Mouse (Mus musculus): ENCODE measurements around the gene Gm10188.

Gene Gm10188

DNA sequence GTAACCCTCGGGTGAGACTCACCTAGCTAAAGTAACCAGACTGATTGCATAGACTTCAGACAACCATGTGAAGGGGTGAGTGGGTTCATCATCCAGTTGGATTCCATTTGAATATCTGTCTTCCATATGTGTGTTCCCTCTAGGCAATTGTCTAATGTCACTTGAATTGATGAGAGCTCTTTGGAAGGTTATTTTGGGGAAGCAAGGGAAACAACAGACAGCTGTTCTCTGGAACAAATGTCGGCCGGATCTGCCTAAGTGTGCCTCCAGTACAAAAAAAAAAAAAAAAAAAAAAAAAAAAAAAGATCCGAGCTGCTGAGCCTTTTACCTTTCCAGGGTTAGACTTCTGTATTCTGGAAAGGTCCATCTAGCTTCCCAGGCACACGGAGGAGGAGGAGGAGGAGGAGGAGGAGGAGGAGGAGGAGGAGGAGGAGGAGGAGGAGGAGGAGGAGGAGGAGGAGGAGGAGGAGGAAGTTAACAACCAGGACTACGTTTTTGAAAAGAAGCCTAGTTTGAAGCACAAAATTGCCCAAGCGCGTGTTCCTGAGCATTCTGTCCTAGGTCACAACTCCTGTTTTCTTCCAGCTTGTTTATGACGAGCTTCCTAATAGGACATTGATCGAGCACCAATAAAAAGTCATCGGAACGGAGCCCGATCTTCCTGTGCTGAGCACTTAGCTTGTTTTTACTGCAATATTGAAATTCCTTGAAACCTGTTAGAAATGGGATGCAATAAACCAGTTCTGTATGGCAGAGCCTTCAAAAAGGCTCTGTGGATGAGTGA, 3.1 kb downstream of the Gm10188 start:
- no peak for ATAC-seq (ENCODE audit: low TSS enrichment)

DNA sequence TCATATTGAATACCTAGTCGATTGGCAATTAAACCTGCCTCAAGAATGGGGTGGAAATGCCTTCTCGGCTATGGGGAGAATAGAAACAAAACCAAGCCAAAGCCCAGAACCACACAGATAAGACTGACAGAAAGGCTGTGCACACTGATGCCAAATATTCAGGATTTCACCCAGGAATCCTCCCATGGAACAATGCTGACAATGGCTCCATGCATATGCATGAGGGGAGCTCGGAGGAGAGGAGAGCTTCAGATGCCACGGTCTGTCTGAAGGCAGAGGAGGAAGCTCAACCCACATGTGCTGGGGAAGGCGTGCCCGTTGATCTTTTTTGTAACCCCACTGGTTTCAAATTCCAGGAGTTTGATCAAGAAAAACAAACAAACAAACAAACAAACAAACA, 7.4 kb downstream of the Gm10188 start:
- peak; percentile 89 for ATAC-seq (ENCODE audit: low TSS enrichment)

DNA sequence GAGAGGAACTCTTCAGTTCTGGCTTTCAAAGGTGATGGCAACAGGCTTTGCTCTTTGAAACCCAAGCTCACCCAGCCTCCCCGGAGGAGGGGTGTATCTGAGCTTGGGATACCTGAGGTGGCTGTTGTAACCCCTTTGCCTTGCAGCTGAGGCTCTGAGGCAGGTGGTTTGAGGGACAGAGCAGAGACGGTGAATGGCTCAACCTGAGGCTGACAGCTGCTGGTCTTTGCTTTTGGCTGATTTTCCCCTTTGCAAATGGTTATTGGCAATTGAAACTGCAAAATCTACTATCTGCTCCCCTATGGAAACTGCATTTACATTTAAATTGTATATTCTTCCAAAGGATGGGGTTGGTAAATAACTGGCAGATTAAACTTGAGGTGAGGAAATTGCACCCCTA, 7.9 kb downstream of the Gm10188 start:
- ATAC-seq (ENCODE audit: low TSS enrichment), result no peak

DNA sequence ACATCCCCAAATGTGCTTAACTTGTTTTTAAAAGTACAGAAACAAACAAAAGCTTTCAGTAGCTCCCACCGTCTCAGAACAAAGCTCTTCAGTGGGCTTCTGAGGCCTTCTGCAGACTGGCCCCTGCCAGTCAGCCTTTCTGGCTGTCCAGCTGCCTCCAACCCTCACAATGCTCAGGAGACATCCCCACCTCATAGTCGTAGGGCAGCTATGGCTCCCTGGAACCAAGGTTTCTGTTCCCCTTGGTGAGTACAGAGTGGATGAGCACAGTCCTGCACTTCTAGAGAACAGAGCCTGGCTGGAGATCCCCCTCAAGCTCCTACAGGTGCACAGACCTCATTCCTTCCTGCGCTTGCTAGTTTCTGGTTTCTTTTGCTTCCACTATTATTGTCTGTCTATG, 13.3 kb downstream of the Gm10188 start:
- no peak for ATAC-seq (ENCODE audit: low TSS enrichment)

DNA sequence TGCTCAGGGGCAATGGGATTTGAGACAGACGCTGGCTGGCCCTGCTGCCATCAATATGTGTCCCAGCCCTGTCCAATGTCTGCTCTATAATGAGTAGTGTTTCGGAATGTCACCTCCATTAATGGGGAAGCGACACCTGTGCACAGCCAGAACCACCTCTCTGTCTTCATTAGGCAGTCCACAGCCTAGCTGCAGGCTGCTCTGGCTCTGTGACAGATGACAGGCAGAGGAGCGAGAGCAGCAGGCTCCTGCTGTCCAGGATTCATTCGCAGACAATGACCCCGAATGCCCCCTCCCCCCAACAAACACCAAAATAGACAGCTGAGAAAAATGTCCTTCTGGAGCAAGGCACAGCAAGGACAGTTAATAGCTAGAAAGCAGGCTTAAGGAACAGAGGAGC, 16.5 kb downstream of the Gm10188 start:
- ATAC-seq (ENCODE audit: low TSS enrichment), result no peak

DNA sequence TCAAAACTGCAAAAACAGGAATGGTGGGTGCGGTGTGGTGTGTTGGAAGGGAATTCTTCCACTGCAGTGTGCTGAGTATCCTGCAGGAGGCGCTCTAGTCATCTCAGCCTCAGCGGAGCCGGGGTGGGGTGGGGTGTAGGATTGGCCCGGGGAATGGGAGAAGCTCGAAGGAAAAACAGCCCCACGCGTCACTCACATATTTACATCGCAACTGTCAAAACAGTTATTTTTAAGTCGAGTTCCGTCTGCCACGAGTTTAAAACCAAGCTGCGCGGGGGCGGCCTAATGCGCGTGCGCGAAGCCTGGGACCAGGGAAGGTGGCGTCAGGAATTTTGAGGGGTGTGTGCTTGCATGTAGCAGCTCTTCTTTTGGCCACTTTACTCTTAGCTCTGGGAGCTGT, 17.3 kb downstream of the Gm10188 start:
- peak; percentile 73 for ATAC-seq (ENCODE audit: low TSS enrichment)

DNA sequence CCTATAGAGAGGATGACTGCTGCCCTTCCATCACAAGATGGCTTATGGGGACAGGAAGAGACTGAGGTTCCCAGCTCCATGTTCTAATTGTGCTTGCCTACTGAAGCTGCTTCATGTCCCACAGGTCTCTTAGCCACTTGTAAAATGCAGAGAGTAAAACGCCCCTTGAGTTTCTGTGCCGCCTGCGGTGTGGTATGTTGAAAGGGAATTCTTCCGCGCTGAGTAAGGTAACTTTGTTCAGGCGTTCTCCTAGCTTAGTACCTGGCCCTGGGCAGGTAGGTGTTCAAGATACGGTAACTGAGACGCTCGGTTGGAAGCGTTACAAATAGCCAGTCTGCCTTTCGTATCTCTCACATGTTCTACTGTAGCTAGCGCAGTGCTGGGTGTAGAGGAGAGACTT, 17.9 kb downstream of the Gm10188 start:
- ATAC-seq (ENCODE audit: low TSS enrichment), result no peak; the same call in 1 of the 2 replicates

DNA sequence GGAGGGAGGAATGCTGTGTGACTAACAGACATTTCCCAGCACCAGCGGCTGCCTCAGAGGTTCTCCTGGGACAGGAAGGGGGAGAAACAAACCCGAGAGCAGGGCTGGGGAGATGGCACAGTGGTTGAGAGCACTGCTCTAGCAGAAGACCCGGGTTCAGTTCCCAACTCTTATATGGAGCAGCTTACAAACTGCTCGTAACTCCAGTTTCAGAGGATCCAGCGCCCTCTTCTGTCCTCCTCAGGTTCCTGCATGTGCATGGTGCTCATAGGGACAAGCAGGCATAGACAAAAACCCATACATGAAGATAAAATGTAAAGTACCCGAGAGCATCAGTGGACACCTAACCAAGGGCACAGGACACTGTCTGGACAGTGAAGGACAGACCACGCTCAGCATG, 18.6 kb downstream of the Gm10188 start:
- no peak for ATAC-seq (ENCODE audit: low TSS enrichment)

DNA sequence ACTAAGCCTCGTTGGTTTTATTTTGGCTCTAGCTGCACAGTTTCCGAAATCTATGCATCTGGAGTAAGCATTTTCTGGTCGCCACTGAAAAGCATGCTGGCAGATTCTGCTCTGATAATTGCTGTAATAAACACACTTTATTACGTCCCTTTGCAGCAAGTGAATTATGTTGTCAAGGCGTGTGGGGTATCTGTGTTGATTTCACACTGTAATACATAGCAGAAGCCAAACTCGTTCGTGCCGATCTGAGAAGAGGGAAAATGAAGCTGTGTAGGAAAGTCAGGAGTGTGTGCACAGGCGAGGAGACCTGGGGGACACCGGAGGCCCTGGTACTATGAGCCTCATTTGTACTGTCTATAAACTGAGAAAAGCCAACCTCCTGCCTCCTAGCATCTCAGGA, 20.2 kb downstream of the Gm10188 start:
- no peak for ATAC-seq (ENCODE audit: low TSS enrichment)

DNA sequence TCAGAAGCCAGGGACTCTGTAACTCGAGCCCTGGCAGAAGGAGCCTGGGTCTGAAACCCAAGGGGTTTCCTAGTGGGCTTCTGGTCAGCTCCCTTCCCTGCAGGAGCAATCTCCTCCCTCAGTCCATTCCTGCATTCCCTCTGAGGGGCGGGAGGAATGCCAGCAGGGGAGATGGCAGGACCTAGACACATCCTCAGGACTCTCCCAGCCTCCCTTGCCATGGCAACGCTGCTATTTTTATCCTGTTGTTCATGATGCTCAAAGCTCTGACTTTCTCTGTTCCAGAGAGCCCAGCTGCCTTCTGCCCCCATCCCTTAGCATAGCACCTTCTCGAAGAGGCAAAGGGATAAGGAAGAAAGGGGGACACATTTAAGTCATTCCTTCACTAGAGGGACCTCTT, 21.4 kb downstream of the Gm10188 start:
- ATAC-seq (ENCODE audit: low TSS enrichment), result peak; percentile 64

DNA sequence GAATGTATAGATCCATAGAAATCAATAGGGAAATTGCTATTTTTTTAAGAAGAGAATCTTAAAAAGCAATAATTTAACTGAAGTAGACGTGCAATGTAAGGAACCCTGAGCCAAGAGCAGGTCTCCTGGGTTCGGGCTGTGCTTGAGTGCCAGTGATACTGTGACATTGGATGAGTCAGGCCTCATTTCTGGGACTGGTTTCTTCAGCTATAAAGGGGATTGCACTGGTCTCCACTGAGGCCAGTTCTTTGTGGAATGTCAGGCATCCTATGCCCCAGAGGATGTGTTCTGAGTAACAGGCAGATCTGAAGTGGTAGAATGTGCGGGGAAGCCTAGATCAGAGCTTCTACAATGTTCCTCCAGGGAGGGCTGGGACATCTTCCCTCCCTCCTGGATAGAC, 22.7 kb downstream of the Gm10188 start:
- ATAC-seq (ENCODE audit: low TSS enrichment), result no peak

DNA sequence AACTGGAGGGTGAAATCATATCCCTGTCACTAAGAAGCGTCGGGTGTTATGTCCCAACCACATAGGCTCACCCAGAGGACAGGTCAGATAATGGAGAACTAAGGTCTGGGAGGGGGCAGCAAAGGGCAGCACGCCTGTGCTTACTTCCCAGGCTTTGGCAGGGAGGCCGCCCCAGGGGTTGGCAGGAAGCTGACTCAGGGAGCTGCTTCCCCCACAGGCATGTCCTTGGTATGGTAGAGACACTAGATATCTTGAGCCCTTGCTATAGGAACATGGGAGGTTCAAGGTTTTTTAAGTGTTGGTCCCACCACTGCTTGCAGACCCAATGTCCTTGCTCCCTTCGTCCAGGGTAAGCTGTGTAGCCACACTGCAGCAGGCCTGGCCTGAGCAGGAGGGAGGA, 23.6 kb downstream of the Gm10188 start:
- ATAC-seq (ENCODE audit: low TSS enrichment), result no peak

DNA sequence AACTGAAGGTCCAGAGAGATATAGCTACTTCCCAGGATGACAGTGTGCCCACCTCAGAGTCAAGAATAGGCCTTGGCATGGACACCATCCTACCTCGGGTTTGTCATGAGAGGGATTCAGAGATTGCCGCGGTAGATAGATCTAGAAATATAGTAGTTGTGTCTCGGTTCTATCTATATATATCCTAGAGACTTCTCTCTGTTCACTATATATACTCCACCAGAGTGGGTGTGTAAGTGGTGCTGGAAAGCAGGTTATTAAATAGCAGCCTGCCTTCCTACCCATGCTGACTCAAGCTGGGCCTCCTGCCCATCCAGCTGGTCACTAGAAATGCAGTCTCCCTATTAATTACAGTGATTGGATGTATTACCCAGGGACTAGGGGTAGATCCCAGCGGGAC, 26.8 kb downstream of the Gm10188 start:
- ATAC-seq (ENCODE audit: low TSS enrichment), result peak; percentile 57

DNA sequence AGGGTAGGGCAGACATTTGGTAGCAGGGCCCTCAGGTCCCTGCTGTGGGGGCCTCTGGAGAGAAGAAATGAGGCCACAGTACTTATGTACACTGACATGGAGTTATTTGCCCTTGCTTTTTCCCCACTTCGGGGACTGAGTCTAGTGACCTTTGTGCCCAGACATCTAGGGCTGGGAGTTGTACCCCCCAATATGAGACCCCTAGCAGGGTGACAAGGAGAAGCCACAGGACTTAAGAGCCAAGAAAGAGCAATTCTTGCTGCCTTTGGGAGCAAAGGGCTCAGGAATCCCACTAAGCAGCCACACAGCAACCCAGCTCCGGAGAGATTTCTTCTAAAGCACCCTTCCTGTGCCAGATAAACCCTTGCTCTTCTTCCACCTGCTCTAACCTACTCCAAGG, 27.6 kb downstream of the Gm10188 start:
- no peak for ATAC-seq (ENCODE audit: low TSS enrichment)

DNA sequence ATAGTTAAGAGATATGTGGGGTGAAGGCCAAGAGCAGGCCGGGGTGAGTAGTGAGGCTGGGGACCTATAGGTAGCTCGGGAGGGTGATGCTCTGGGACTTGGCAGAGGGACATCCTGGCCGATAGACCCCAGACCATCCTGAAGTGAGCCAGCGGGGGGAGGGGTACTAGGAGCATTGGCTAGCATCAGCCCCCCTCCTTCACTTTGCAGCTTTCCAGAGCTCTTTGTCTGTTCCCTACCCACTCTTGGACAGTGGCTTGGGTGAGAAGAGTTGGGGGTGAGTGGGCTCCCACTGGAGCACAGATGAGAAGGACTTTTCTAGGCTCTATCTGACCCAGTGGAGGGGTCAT, 28.1 kb downstream of the Gm10188 start:
- ATAC-seq (ENCODE audit: low TSS enrichment), result no peak

DNA sequence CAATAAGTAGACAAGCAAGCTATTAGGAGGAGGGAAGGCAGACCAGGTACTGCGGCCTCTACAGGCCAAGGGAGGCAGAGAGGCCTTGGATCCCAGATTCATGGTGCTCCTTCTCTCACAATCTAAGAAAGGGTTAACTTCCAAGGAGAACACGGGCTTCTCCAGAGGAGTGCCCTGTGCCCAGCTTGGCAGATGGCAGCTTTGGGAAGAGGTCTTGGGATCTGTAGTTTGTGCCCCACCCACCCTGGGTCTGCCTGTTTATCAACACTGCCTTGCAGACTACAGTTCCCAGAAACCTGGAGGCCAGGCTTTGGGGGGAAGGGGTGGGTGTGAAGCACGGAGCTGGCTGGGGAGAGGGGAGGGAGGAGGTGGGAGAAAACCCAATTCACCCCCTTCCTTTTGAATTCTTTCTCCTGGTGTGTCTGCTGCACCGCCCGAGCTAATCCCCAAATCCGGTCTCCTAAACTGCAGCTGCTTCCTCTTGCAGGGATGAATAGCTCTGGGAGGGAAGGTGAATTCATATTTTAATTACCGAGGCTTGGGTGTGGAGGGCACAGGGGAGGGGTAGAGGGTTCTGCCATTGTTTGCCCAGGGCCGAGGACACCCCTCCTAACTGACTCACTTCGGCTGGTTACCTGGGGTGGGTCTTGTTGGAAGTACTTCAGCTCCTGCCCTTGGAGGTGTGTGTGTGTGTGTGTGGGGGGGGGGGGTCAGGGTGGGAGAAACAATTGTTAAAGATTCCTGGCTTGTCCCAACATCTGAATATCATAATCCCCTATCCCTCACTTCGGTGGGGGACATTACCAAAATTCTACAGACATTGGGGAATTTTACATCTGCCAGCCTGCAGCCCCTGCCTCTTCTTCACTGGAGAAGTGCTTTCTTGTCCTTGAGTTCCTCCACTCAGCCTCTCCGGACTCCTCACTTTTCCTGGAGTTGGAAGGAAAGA, 28.7 kb downstream of the Gm10188 start:
- peak; percentile 64 for ATAC-seq (ENCODE audit: low TSS enrichment)

DNA sequence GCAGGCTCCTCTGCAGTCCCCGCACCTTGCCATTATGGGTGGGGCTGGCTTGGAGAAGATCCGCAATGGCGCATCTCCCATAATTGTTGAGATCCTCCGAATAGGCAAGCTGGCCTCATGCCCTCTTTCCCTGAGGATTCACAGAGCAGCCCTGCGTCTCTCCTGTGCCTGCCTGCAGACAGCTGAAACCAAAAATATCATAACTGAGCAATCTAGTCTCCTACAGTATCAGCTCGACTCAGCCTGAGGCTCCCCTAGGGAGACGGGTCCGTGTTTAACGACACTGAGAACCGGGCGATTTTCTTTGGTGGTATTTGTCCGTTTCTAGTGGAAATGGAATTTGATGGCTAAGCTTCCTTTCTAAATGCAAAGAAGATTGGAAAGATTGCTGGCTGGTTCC, 29.6 kb downstream of the Gm10188 start:
- 0 out of 2 replicates have a peak, but pooled peaks have one; percentile 17 for ATAC-seq (ENCODE audit: low TSS enrichment)

DNA sequence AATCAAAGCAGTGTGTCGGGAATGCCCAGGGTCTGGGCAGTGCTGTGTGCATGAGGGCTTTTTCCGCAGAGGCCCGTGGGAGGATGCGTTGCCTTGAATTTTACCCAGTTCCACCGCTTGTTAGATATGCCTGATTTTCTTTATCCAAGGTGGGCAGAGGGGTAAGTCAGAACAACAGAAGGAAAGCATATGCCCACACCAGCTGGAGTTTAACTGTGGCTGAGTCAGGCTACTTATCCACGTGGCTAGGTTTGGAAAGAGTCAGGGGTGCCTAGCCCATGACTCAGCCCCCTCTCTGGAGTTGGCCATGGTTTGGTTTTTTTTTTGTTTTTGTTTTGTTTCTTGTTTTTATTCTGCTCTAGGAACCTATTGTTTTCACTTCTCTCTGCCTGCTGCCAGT, 30.3 kb downstream of the Gm10188 start:
- no peak for ATAC-seq (ENCODE audit: low TSS enrichment)

DNA sequence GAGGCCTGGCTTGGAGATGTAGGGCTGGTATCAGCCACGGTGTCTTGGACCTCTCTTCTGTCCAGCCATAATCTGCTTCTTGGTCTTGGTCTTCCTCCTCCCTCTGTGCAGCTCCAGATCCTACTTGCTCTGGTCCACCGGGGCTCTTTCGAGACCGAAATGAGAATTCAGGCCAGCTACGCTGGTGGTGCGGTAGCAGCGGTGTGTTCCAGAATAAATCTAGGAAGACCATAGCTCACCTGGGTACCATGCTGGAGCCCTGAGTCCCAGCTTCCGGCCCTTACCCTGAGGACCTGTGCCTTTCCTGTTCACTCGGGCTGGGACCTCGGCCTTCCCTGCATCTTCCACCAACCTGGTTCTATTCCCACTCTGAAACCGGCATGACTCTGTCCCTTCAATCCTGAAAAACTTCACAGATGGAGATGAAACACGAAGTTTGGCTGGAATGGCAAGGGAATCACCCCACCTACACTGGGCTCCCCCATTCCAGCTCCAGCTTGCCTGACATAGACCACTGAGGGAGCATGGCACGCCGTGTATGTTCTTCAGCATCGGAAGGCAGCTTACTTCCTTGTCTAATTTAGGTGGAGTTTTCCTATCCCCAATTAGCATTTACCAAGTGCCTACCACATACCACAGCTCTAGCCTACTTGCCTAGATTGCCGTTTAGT, 31.0 kb downstream of the Gm10188 start:
- ATAC-seq (ENCODE audit: low TSS enrichment), result no peak

DNA sequence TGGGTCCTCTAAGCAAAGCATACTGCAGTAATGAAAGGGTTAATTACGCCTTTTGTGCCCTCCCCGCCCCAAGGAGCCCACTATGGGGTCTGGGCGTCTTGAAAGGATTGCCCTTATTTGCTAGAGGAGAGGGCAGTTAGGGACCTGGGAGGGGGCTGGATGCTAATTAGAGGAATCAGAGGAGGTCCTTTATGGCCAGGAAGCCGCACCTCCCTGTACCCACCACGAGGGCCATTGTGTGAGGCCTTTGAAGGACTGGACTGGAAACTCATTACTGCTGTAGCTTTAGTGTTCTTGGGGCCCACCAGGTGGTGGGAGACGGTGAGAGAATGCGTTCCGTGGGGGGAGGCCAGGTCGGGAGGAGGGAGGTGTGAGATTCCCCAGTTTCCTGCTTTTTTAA, 31.9 kb downstream of the Gm10188 start:
- ATAC-seq (ENCODE audit: low TSS enrichment), result no peak

DNA sequence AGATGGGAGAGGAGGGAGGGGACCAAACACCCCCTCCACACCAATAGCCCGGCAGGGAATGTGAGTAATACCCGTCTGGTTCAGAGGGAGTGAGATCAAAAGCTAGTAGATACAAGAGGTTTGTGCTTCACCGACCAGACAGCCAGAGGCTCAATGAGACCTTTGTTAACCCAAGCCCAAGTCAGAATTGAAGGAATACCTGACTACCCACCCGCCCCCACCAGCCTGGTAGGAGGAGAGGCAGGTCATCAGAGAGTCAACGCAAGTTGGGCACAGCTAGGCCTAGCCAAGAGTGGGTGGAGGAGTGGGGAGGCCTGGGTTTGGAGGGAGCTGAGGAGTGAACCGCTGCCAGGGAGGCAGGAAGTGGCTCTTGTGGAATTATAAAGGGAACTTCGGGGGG, 33.2 kb downstream of the Gm10188 start:
- no peak for ATAC-seq (ENCODE audit: low TSS enrichment)

DNA sequence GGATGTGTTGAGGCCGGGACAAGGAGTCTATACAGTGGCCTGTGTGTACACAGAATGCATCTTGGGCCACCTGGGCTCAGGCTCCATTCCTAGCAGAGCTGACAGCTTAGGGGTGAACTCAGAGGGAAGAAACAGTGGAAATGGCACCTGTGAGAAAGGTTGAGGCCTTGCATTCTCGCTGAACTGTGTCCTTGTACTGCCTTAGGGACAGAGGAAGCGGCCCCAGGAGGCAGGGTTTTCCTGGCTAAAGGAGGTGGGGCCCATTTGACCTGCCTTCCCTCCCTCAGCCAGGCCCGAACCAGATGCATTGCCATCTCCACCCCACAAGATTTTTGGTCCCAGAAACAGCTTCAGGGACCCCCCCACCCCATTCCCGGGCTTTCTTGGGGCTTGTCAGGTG, 33.9 kb downstream of the Gm10188 start:
- ATAC-seq (ENCODE audit: low TSS enrichment), result no peak

DNA sequence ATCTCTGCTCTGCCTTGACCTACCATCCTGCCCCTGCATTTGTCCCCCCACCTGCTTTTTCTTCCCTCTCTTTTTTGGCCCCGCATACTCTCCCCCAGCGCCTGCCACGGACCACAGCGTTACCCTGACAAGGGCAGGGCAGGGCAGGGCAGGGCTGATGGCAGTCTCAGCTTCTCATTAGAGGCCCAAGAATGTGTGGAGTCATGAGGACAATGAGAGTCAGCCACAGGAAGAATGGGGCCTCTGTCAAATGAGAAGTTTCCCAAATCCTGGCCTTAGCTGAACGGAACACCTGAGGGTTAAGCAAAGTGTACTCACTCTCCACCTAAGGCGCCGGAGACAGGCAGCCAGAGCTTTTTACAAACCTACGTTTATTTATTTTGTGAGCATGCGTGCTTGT, 34.5 kb downstream of the Gm10188 start:
- ATAC-seq (ENCODE audit: low TSS enrichment), result no peak
